Mouse (Mus musculus): ENCODE results near the gene Insl6.
A peak's percentile ranks its signal among the peaks of the same experiment; 100 is the strongest.

The Insl6 gene

GRCm38 (mm10) chr19:29287863-29288262, 37.3 kb downstream of the Insl6 start:
- no peak for DNase-seq (ENCODE audit: low spot score in 2 of 2)

- peak; percentile 37 to 54 for DNase-seq (ENCODE audit: low spot score in 2 of 2)
Measured at GRCm38 (mm10) chr19:29285451-29285869, 39.7 kb downstream of the Insl6 start.

GRCm38 (mm10) chr19:29278944-29279587, 46.1 kb downstream of the Insl6 start:
- no peak for DNase-seq (ENCODE audit: low spot score in 2 of 2)

GRCm38 (mm10) chr19:29276414-29276813, 48.7 kb downstream of the Insl6 start:
- no peak for DNase-seq (ENCODE audit: low spot score in 2 of 2)

- DNase-seq (ENCODE audit: low spot score in 2 of 2), result no peak
Measured at GRCm38 (mm10) chr19:29272011-29272809, 52.9 kb downstream of the Insl6 start.

Measured in right cerebral cortex, adult 2 months (tissue).